Mouse (Mus musculus) stomach, postnatal 0 days (tissue): ENCODE results near the gene Tppp.
"Not testable (repeated sequence)": the region's sequence is repeated elsewhere in the genome, so short reads cannot be mapped to it uniquely, and the experiment has no call there.

ENCODE experiments used
- CTCF ChIP-seq: IDR thresholded peaks from 2 replicates; pipeline ENCODE4 v1.5.1; 2016; ENCODE audit warnings: antibody characterized with exemption, low read depth, mild to moderate bottlenecking, moderate library complexity
- EP300 ChIP-seq: optimal IDR thresholded peaks from 2 replicates; pipeline ENCODE3; 2016; ENCODE audit warnings: antibody characterized with exemption

GRCm38 (mm10) chr13:74019006-74019405 lies 9.8 kb downstream of the Tppp start:
- TF ChIP-seq EP300, CTCF: not testable (repeated sequence)
